ENCODE assay signal across 27 mouse cellular contexts in genomic region chr10:87986201-87986600, GRCm38 (mm10).
DNase-seq lines count a peak whose midpoint lies in the region; ATAC-seq and TF ChIP-seq lines count a peak whose summit lies in the region.
"Had no signal": no experiment of that assay in that cellular context is flagged by ENCODE, and none has a peak within 500 bp of the region (broad histone marks: within the 10 kb centered on the region; RNA-seq: fewer than 3 reads in every experiment).

No protein-coding gene starts in this region.

- H3K4me2 ChIP-seq in forebrain, embryonic 16.5 days (ENCODE audit: low read length), result no peak overlapping the region
- no peak overlapping the region for H3K4me2 ChIP-seq in forebrain, embryonic 15.5 days (replicated peaks)
- no peak overlapping the region for H3K4me2 ChIP-seq in neural tube, embryonic 14.5 days (ENCODE audit: low read depth, low read length)
- no peak overlapping the region for H3K4me2 ChIP-seq in myocyte (ENCODE audit: low read depth)
- H3K4me2 ChIP-seq: heart, embryonic 13.5 days; hindbrain, embryonic 15.5 days; liver, embryonic 15.5 days; neural tube, embryonic 12.5 days had no signal

- intact Hi-C loops in left cerebral cortex, postnatal 14 days (cut with DNase I), result no loop called here
- intact Hi-C loops in left cerebral cortex, adult 2 months (cut with DNase I), result no loop called here

- H3K9me3 ChIP-seq in forebrain, embryonic 16.5 days (ENCODE audit: control insufficient read depth, low read length), result no peaks in the 10 kb centered on the region
- no peaks in the 10 kb centered on the region for H3K9me3 ChIP-seq in forebrain, embryonic 15.5 days
- H3K9me3 ChIP-seq in neural tube, embryonic 14.5 days (ENCODE audit: control insufficient read depth, low read length), result no peaks in the 10 kb centered on the region
- H3K9me3 ChIP-seq: forebrain, embryonic 10.5 days; G1E; heart, embryonic 13.5 days; hindbrain, embryonic 15.5 days; liver, embryonic 15.5 days; neural tube, embryonic 12.5 days had no signal

- H3K4me3 ChIP-seq in forebrain, embryonic 16.5 days (replicated peaks; ENCODE audit: low read length), result no peak overlapping the region
- no peak overlapping the region for H3K4me3 ChIP-seq in forebrain, embryonic 15.5 days
- H3K4me3 ChIP-seq in left cerebral cortex, adult 2 months, result no peak overlapping the region
- H3K4me3 ChIP-seq in neural tube, embryonic 14.5 days (ENCODE audit: low read depth, low read length), result no peak overlapping the region
- no peak overlapping the region for H3K4me3 ChIP-seq in myocyte
- H3K4me3 ChIP-seq: forebrain, embryonic 10.5 days; heart, embryonic 13.5 days; hindbrain, embryonic 15.5 days; liver, embryonic 15.5 days; neural tube, embryonic 12.5 days had no signal

- H3K27me3 ChIP-seq in forebrain, embryonic 16.5 days (replicated peaks; ENCODE audit: control insufficient read depth, insufficient read depth, low read length), result no peaks in the 10 kb centered on the region
- no peaks in the 10 kb centered on the region for H3K27me3 ChIP-seq in forebrain, embryonic 15.5 days
- no peaks in the 10 kb centered on the region for H3K27me3 ChIP-seq in neural tube, embryonic 14.5 days (ENCODE audit: control insufficient read depth, insufficient read depth, low read length)
- H3K27me3 ChIP-seq in myocyte (ENCODE audit: control insufficient read depth, insufficient read depth, insufficient read length), result no peaks in the 10 kb centered on the region
- H3K27me3 ChIP-seq: CH12.LX; heart, embryonic 13.5 days; hindbrain, embryonic 15.5 days; liver, embryonic 15.5 days; neural tube, embryonic 12.5 days had no signal

- peaks cover 6% of the 10 kb centered on the region for H3K4me1 ChIP-seq in forebrain, embryonic 16.5 days (replicated peaks; ENCODE audit: control insufficient read depth, insufficient read depth, low read length)
- peaks cover 13% of the 10 kb centered on the region; the same call in 1 of the 2 replicates for H3K4me1 ChIP-seq in forebrain, embryonic 15.5 days
- no peaks in the 10 kb centered on the region for H3K4me1 ChIP-seq in neural tube, embryonic 14.5 days (ENCODE audit: control insufficient read depth, insufficient read depth, low read length)
- H3K4me1 ChIP-seq: heart, embryonic 13.5 days; hindbrain, embryonic 15.5 days; liver, embryonic 15.5 days; neural tube, embryonic 12.5 days had no signal

- 39% methylated on average over 3 of the region's 3 CpGs for WGBS in forebrain, embryonic 16.5 days
- 48% methylated on average over 3 of the region's 3 CpGs for WGBS in forebrain, embryonic 15.5 days
- WGBS in neural tube, embryonic 14.5 days, result 60% methylated on average over 3 of the region's 3 CpGs

- no peak overlapping the region for H3K27ac ChIP-seq in forebrain, embryonic 16.5 days (ENCODE audit: low read length)
- no peak overlapping the region for H3K27ac ChIP-seq in forebrain, embryonic 15.5 days (replicated peaks)
- H3K27ac ChIP-seq in left cerebral cortex, adult 2 months, result no peak overlapping the region
- H3K27ac ChIP-seq in neural tube, embryonic 14.5 days (ENCODE audit: low read depth, low read length), result no peak overlapping the region
- H3K27ac ChIP-seq: forebrain, embryonic 10.5 days; heart, embryonic 13.5 days; hindbrain, embryonic 15.5 days; liver, embryonic 15.5 days; macrophage; neural tube, embryonic 12.5 days had no signal

- no peak overlapping the region for H3ac ChIP-seq in myocyte (ENCODE audit: control insufficient read depth, insufficient read length)

- no peaks in the 10 kb centered on the region for H3K36me3 ChIP-seq in forebrain, embryonic 16.5 days (ENCODE audit: control insufficient read depth, insufficient read depth)
- no peaks in the 10 kb centered on the region for H3K36me3 ChIP-seq in forebrain, embryonic 15.5 days
- H3K36me3 ChIP-seq in neural tube, embryonic 14.5 days (ENCODE audit: control insufficient read depth, insufficient read depth, low read length), result no peaks in the 10 kb centered on the region
- H3K36me3 ChIP-seq in myocyte (ENCODE audit: control insufficient read depth, insufficient read depth), result no peaks in the 10 kb centered on the region
- H3K36me3 ChIP-seq: forebrain, embryonic 10.5 days; G1E; heart, embryonic 13.5 days; hindbrain, embryonic 15.5 days; liver, embryonic 15.5 days; neural tube, embryonic 12.5 days had no signal

- H3K9ac ChIP-seq in forebrain, embryonic 16.5 days (replicated peaks; ENCODE audit: low read depth, low read length), result no peak overlapping the region
- H3K9ac ChIP-seq in forebrain, embryonic 15.5 days (replicated peaks), result no peak overlapping the region
- no peak overlapping the region for H3K9ac ChIP-seq in neural tube, embryonic 14.5 days (replicated peaks; ENCODE audit: low read depth, low read length)
- H3K9ac ChIP-seq: heart, embryonic 13.5 days; hindbrain, embryonic 15.5 days; liver, embryonic 15.5 days; neural tube, embryonic 12.5 days had no signal

- ATAC-seq in forebrain, embryonic 16.5 days, result peak; percentile 63
- no peak for ATAC-seq in forebrain, embryonic 15.5 days (replicated peaks)
- peak; percentile 60; the same call in 1 of the 2 replicates for ATAC-seq in neural tube, embryonic 14.5 days (ENCODE audit: low read depth)
- ATAC-seq: intestine, embryonic 16.5 days had no signal

- DNase-seq in left cerebral cortex, postnatal 14 days (ENCODE audit: low spot score in 2 of 2), result peak; percentile 5 to 8
- DNase-seq in left cerebral cortex, adult 2 months (ENCODE audit: extremely low spot score in 1 of 2, low spot score in 2 of 2), result no peak
- no peak for DNase-seq in neural tube, embryonic 10.5 days (ENCODE audit: extremely low spot score, low spot score)
- DNase-seq: adrenal gland, adult 2 months; B cell, adult 2 months; cerebellum, adult 18-20 months; gastrocnemius, postnatal 14 days; heart, adult 18-20 months; heart, postnatal 14 days; kidney, adult 9 months; kidney, postnatal 14 days; liver; retina, postnatal 1 day; spleen, adult 18-20 months had no signal

- no peak for TF ChIP-seq POLR2A in myocyte (IDR thresholded peaks at IDR 0.05; ENCODE audit: insufficient read length, low read depth)

- TF ChIP-seq CTCF in left cerebral cortex, adult 2 months (IDR thresholded peaks at IDR 0.05), result no peak

- no peaks in the 10 kb centered on the region for H3K79me2 ChIP-seq in myocyte (ENCODE audit: control insufficient read depth, insufficient read depth)

TF ChIP-seq in myocyte, 11 proteins besides CTCF, POLR2A, EP300 and RAD21:
- TF ChIP-seq TCF12 (IDR thresholded peaks at IDR 0.05; ENCODE audit: insufficient read depth, poor library complexity, severe bottlenecking) (no peak), E2F4 (IDR thresholded peaks at IDR 0.05; ENCODE audit: insufficient read depth) (no peak), REST (IDR thresholded peaks at IDR 0.05; ENCODE audit: insufficient read depth, insufficient read length) (no peak), USF1 (IDR thresholded peaks at IDR 0.05; ENCODE audit: low read depth) (peak; percentile 23), MAX (IDR thresholded peaks at IDR 0.05; ENCODE audit: low read depth) (no peak), MYOD1 (IDR thresholded peaks at IDR 0.05; ENCODE audit: control insufficient read depth in 1 of 3, insufficient read length in 2 of 3, low read depth in 2 of 3) (peak in 2 of 3 experiments; percentile 13 to 25), POLR2AphosphoS2 (IDR thresholded peaks at IDR 0.05; ENCODE audit: insufficient read length, low read depth) (no peak), SRF (IDR thresholded peaks at IDR 0.05; ENCODE audit: control insufficient read depth, insufficient read length, low read depth) (no peak), CEBPB (IDR thresholded peaks at IDR 0.05; ENCODE audit: insufficient read depth, poor library complexity, severe bottlenecking) (no peak), MYOG (IDR thresholded peaks at IDR 0.05; ENCODE audit: control insufficient read depth in 1 of 3, insufficient read depth in 1 of 3, insufficient read length in 2 of 3, low read depth in 2 of 3) (no peak)
TF ChIP-seq in myocyte: peak in this region for 2.

Comparison
In these comparisons a context has a peak if more than half of its experiments do, and no peak if none do; other contexts are left out.
1. DNase-seq: peak in left cerebral cortex, postnatal 14 days (2 of 2); none in left cerebral cortex, adult 2 months (0 of 2) and neural tube, embryonic 10.5 days (single experiment).